Mouse (Mus musculus) neural tube, embryonic 12.5 days (tissue): ENCODE results near the gene Fam161a. TPM values are rescaled to one million over a fixed set of nuclear protein-coding genes. Genes with fewer than 3 reads are reported as not detected.
A peak's percentile ranks its signal among the peaks of the same experiment; 100 is the strongest.

Experiments used
- ATAC-seq: fragments of 200-750 bp; cut with Nextera tagmentation; 2 replicates; pipeline ENCODE4 v1.8.0; 2017; ENCODE audit warnings: low read depth, mild to moderate bottlenecking, moderate TSS enrichment, moderate library complexity; ENCODE audit not compliant: low FRiP score
- H3K27ac ChIP-seq: fragments of 300-500 bp; sonication (generic); 2 replicates; pipeline ENCODE4 v1.5.1; 2016
- H3K27me3 ChIP-seq: fragments of 300-500 bp; sonication (generic); replicated peaks from 2 replicates; pipeline ENCODE4 v1.6.1; 2016; ENCODE audit warnings: mild to moderate bottlenecking
- H3K36me3 ChIP-seq: fragments of 300-500 bp; sonication (generic); 2 replicates; pipeline ENCODE4 v1.6.1; 2016; ENCODE audit warnings: mild to moderate bottlenecking
- H3K4me1 ChIP-seq: fragments of 300-500 bp; sonication (generic); 2 replicates; pipeline ENCODE4 v1.6.1; 2016
- H3K4me2 ChIP-seq: fragments of 300-500 bp; sonication (generic); replicated peaks from 2 replicates; pipeline ENCODE4 v1.6.1; 2016; ENCODE audit warnings: mild to moderate bottlenecking
- H3K4me3 ChIP-seq: fragments of 300-500 bp; sonication (generic); 2 replicates; pipeline ENCODE4 v1.5.1; 2016
- H3K9ac ChIP-seq: fragments of 300-500 bp; sonication (generic); 2 replicates; pipeline ENCODE4 v1.6.1; 2016; ENCODE audit warnings: mild to moderate bottlenecking
- H3K9me3 ChIP-seq: fragments of 300-500 bp; sonication (generic); 2 replicates; pipeline ENCODE4 v1.6.1; 2016; ENCODE audit warnings: mild to moderate bottlenecking
- WGBS: fragments of 180-500 bp; shearing (Covaris S2); methylation state at CpG from one replicate; pipeline ENCODE4 v1.1.7; 2016; 5-methylcytosine and 5-hydroxymethylcytosine counted together
- polyA plus RNA-seq: library from polyadenylated mRNA; unstranded; fragments of >200 nt; fragmentation: Nextera tagmentation; extraction: Ambion mirVana; gene quantifications from 2 replicates; pipeline ENCODE4 v1.2.1, GENCODE M21; 2016

Gene Fam161a
- polyA plus RNA-seq, 1 experiment from 2014 or later = 3.3 TPM

DNA sequence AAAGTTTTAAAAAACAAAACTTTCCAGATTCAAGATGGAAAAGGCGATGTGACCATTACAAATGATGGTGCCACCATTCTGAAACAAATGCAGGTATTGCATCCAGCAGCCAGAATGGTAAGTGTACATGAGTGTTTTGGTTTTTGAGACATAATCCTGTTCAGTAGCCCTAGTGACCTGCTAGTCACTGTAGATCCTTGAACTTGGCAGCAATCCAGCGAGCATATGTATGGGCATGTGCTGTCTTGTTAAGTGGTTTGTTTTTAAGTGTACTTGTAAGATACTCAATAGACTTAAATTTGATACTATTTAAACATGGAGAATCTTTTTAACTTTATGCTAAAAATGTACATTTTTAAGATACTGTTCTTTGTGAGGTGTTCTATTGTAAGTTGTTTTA, 13.1 kb upstream of the Fam161a start:
- H3K27ac ChIP-seq = no peak overlapping the region
- H3K4me3 ChIP-seq = no peak overlapping the region
- H3K36me3 ChIP-seq = peaks cover 40% of the 10 kb centered on the region
- WGBS = 97% methylated on average over 2 of the region's 2 CpGs
- H3K9ac ChIP-seq = no peak overlapping the region
- H3K4me2 ChIP-seq = no peak overlapping the region
- no peak for ATAC-seq
- H3K4me1 ChIP-seq = peaks cover 12% of the 10 kb centered on the region
- H3K27me3 ChIP-seq = no peaks in the 10 kb centered on the region
- no peaks in the 10 kb centered on the region for H3K9me3 ChIP-seq

DNA sequence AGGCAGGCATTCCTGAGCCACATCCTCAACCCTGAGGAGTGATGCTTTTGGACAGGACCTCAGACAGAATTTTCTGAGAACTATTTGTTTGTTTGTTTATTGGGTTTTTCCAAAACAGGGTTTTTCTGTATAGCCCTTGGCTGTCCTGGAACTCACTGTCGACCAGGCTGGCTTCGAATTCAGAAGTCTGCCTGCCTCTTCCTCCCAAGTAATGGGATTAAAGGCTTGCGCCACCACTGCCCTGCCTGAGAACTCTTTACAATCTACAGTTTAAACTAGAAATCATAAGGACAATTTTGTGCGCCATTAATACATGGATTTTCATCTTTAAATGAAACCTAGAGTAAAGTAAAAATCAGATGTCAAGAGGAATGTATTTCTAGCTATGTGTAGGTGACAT, 11.9 kb upstream of the Fam161a start:
- 91% methylated on average over 4 of the region's 4 CpGs for WGBS
- no peak overlapping the region for H3K9ac ChIP-seq
- peaks cover 52% of the 10 kb centered on the region for H3K36me3 ChIP-seq
- no peak overlapping the region for H3K27ac ChIP-seq
- peaks cover 12% of the 10 kb centered on the region for H3K4me1 ChIP-seq
- no peak overlapping the region for H3K4me2 ChIP-seq
- no peaks in the 10 kb centered on the region for H3K27me3 ChIP-seq
- H3K4me3 ChIP-seq = no peak overlapping the region
- no peaks in the 10 kb centered on the region for H3K9me3 ChIP-seq
- ATAC-seq = no peak

DNA sequence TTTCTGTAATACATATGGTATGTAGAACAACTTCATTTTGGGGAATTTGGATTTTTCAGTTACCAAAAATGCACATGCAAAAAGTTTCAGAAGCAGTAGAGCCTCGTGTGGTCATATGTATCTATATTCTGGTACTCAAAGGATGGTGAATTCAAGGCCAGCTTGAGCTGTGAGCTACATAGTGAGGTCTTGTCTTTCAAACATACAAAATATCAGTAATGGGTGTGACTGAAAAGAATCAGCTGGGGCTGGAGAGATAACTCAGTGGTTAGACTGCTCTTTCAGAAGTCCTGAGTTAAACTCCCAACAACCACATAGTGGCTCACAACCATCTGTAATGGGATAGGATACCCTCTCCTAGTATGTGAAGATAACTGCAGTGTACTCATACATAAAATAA, 9.0 kb upstream of the Fam161a start:
- Histone ChIP-seq H3K9ac (no peak overlapping the region), H3K27ac (no peak overlapping the region), H3K27me3 (no peaks in the 10 kb centered on the region), H3K4me2 (no peak overlapping the region), H3K4me1 (no peaks in the 10 kb centered on the region), H3K4me3 (no peak overlapping the region), H3K9me3 (no peaks in the 10 kb centered on the region), H3K36me3 (peaks cover 72% of the 10 kb centered on the region)
- 81% methylated on average over 1 of the region's 1 CpGs for WGBS
- ATAC-seq = no peak

DNA sequence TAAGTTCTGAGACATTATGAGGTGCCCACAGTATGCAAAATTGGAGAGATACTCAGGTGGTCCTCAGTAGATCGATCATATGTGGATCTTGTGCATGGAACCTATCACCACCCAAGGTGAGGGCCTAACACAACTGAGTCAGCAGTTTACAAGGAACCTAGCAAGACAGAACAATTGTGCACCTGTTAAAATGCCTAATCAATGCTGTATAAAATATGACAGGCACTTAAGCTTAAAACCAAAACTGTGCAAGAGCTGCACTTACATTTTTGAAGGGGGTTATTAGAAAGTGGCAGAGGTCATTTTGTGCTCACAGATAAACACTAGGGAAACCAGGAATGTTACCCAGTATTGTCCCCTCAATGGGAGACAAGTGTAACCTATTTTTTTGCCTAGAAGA, 2.1 kb upstream of the Fam161a start:
- H3K36me3 ChIP-seq = peaks cover 34% of the 10 kb centered on the region
- 91% methylated on average over 1 of the region's 1 CpGs for WGBS
- no peak for ATAC-seq

DNA sequence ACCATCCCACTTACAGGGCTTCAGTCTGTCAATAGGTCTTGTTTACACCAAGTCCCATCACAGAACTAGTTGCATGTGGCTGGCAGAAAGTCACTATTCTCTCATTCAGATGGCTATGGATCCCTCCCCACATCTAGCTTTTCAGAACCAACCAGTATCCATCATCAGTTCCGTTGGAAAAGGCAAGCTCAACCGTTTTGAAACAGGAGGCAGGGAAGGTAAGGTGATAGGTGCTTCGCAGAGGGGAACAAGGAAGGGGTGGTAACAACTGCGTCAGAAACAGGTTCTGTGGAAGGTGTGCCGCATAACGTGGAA, 208 bp upstream of the Fam161a start:
- H3K4me1 ChIP-seq = no peaks in the 10 kb centered on the region
- WGBS = 6% methylated on average over 6 of the region's 6 CpGs
- H3K27ac ChIP-seq = 0 out of 2 replicates have a peak overlapping the region, but pooled peaks have one; percentile 43
- H3K9me3 ChIP-seq = no peaks in the 10 kb centered on the region
- peak; percentile 25 for ATAC-seq
- H3K9ac ChIP-seq = peak overlapping the region; percentile 48
- peak overlapping the region; percentile 32 for H3K4me3 ChIP-seq
- no peaks in the 10 kb centered on the region for H3K27me3 ChIP-seq
- H3K36me3 ChIP-seq = peaks cover 18% of the 10 kb centered on the region
- peak overlapping the region; percentile 75 for H3K4me2 ChIP-seq

More for the DNA sequence above, 2.1 kb upstream of the Fam161a start:
- H3K4me3 ChIP-seq = no peak overlapping the region
- H3K27me3 ChIP-seq = no peaks in the 10 kb centered on the region
- no peak overlapping the region for H3K9ac ChIP-seq
- H3K9me3 ChIP-seq = no peaks in the 10 kb centered on the region
- H3K4me2 ChIP-seq = no peak overlapping the region
- no peaks in the 10 kb centered on the region for H3K4me1 ChIP-seq
- H3K27ac ChIP-seq = no peak overlapping the region

DNA sequence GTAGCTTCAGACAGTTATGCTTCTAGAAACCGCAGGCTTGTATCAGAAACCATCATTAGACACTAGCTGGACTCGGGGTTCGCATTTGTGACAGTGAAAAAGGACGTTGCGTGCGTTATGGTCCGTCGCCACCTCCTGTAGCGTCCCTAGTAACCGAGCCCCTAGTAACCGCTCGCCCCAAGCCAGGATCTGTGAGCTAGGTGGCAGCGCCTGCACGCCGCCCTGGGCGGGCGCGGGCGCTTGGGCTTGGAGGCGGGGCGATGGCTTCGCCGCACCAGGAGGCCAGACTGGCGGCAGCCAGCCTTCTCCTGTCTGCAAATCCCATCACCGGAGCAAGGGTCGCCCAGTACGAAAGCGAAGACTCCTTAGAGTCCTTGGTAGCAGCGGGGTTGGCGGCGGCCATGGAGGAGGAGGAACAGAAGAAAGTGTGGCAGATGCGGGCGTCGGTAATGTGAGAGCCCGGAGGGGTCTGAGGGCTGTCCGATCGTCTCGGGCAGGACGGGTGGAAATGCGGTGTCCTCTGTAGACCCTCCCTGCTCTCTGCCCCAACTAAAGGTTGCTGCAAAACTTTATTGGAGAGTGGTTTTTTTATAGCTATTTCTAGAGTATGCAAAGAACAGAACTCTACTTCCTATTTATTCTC, 971 bp downstream of the Fam161a start:
- under 1% methylated on average over 40 of the region's 40 CpGs for WGBS
- ATAC-seq = peak; percentile 98
- Histone ChIP-seq H3K4me1 (no peaks in the 10 kb centered on the region), H3K36me3 (peaks cover 11% of the 10 kb centered on the region), H3K9me3 (no peaks in the 10 kb centered on the region), H3K27me3 (no peaks in the 10 kb centered on the region), H3K27ac (peak overlapping the region; percentile 77), H3K9ac (peak overlapping the region; percentile 73), H3K4me2 (peak overlapping the region; percentile 75), H3K4me3 (peak overlapping the region; percentile 55)

DNA sequence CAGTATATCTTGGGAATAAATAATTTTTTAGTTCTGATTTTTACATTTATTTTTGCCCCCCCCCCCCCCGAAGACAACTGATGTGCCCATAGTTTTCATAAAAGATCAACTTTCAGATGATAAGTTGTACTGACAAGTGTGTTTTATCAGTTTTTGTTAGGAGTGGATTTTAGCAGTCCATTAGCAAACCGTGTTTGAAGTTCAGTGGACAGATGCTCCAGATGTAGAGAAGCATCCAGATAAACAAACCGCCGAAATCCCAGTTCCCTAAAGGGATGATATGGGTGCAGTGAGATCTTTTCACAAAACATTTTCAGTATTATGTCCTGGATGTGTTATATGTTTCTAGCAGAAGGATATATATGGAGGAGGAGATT, 1.5 kb downstream of the Fam161a start:
- Histone ChIP-seq H3K27ac (no peak overlapping the region), H3K9me3 (no peaks in the 10 kb centered on the region), H3K4me3 (peak overlapping the region; percentile 55; the same call in 1 of the 2 replicates), H3K27me3 (no peaks in the 10 kb centered on the region), H3K36me3 (peaks cover 6% of the 10 kb centered on the region), H3K4me2 (peak overlapping the region; percentile 75), H3K9ac (peak overlapping the region; percentile 73), H3K4me1 (no peaks in the 10 kb centered on the region)
- WGBS = 41% methylated on average over 4 of the region's 4 CpGs
- ATAC-seq = no peak

DNA sequence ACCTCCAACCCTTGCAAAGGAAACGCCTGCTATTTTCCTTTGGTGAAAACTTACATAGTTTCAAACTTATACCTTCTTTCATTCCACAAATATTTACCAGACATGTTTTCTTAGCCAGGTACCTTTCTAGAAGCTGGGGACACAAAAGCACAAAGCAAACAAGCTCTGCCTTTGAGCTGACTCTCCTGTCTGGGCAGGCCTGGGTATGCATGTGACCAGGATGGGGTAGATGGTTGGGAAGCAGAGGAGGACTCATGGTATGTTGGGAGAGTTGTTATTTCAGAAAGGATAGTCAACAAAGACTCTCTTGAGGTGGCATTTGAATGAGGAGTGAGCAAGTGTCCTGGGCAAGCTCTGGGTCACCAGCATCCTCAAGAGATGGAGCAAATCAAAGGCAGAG, 5.8 kb downstream of the Fam161a start:
- 88% methylated on average over 1 of the region's 1 CpGs for WGBS
- no peaks in the 10 kb centered on the region for H3K9me3 ChIP-seq
- no peak for ATAC-seq

DNA sequence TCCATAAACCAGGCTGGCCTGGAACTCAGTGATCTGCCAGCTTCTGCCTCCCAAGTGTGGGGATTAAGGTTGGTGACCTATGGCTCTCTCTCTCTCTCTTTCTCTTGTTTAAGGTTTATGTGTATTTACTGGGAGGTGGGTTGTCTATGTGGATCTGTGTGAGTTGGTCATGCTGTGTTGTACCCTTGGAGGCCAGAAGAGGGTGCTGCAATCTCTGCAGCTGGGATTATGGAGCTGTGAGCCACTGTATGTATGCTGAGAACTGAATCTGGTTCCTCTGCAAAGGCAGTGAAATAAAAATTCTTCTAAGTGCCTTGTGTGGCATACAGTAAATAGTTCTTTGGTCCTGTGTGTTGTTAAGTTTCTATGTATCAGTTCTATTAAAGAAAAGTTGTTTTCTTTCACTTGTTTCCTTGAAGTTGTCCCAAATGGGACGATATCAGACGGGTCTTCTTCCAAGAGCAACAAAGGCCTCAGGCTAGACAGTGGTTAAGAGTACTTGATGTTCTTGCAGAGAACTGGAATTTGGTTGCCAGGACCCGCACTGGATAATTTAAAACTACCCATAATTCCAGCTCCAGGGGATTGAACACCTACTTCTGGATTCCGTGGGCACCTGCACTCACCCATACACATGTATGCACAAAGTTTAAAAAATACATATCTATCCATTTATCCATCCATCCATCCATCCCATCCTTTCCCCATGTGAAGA, 6.4 kb downstream of the Fam161a start:
- Histone ChIP-seq H3K9ac (no peak overlapping the region), H3K4me2 (no peak overlapping the region), H3K4me1 (no peaks in the 10 kb centered on the region), H3K27me3 (no peaks in the 10 kb centered on the region), H3K27ac (no peak overlapping the region), H3K9me3 (0 out of 2 replicates have a peak, but pooled peaks cover 4% of the 10 kb centered on the region), H3K36me3 (no peaks in the 10 kb centered on the region), H3K4me3 (no peak overlapping the region)
- 83% methylated on average over 4 of the region's 4 CpGs for whole genome bisulfite sequencing
- no peak for ATAC-seq

More for the DNA sequence above, 5.8 kb downstream of the Fam161a start:
- Histone ChIP-seq H3K27me3 (no peaks in the 10 kb centered on the region), H3K27ac (no peak overlapping the region), H3K4me3 (no peak overlapping the region), H3K9ac (no peak overlapping the region), H3K36me3 (no peaks in the 10 kb centered on the region), H3K4me1 (no peaks in the 10 kb centered on the region), H3K4me2 (no peak overlapping the region)

DNA sequence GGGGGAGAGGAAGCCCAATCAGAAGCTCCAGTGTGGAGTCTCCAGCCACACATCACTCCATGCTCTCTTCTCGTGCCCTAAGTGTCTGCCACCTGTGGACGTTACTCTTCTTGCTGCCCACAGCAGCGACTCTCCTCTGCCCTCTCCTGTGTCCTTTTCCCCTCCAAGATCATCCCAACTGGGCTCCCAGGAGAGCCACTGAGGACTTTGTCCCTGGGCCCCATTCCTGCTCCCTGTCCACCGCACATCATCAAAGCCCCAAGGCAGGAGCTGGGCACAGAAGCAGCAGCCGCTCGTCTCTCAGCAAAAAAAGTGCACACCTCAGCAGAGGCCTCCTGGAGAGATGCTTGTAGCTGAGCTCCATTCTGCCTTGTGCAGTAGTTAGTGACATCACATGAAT, 7.7 kb downstream of the Fam161a start:
- Histone ChIP-seq H3K27ac (no peak overlapping the region), H3K4me3 (no peak overlapping the region), H3K4me1 (no peaks in the 10 kb centered on the region), H3K36me3 (no peaks in the 10 kb centered on the region), H3K9ac (no peak overlapping the region), H3K4me2 (no peak overlapping the region), H3K27me3 (no peaks in the 10 kb centered on the region), H3K9me3 (0 out of 2 replicates have a peak, but pooled peaks cover 4% of the 10 kb centered on the region)
- no peak for ATAC-seq
- WGBS = 81% methylated on average over 6 of the region's 6 CpGs

DNA sequence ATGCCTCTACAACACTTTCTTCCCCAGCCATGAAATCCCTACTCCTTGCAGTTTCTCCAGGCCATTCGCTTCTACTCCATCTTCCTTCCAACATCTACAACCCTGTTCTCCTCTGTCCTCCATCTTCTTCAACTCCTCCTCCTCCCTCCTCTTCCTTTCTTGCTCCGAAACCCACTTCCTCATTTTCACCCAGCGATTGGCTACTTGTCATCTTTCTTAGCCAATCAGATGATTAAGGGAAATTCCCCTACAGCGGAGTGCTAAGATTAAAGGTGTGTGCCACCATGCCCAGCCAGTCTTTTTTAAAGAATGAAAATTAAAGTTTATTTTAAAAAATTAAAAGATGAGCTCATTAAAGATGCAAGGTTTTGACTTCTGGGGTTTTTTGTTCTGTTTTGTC, 10.6 kb downstream of the Fam161a start:
- ATAC-seq = no peak
- Histone ChIP-seq H3K27me3 (no peaks in the 10 kb centered on the region), H3K9me3 (0 out of 2 replicates have a peak, but pooled peaks cover 4% of the 10 kb centered on the region), H3K4me2 (no peak overlapping the region), H3K4me1 (no peaks in the 10 kb centered on the region), H3K27ac (no peak overlapping the region), H3K36me3 (no peaks in the 10 kb centered on the region), H3K4me3 (no peak overlapping the region), H3K9ac (no peak overlapping the region)
- 97% methylated on average over 4 of the region's 4 CpGs for WGBS

DNA sequence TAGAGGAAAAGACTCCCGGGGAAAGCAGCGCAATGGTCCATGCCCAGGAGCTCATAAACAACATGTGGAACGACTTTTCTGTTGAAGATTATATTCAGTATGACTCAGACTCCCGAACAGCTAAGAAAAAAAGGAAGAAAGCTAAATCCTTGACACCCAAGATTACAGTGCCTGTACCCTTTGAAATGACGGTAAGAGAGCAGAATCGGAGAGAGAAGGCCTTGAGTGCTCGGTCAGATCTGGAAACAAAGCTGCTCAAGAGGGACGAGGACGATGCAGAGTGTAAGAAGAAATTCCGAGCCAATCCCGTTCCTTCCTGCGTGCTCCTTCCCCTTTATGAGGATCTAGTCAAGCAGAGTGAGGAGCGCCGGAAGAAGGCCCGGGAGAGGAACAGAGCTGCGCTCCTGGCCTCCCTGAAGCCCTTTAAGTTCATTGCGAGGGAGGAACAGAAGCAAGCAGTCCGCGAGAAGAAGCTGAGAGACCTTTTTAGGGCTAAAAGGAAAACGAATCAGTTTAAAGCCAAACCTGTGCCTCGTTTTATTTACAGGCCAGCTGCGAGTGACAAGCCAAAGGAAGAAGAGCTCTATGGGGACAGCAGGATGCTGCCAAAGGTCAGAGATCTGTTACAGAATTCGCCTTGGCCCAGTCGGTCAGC, 12.9 kb downstream of the Fam161a start:
- Histone ChIP-seq H3K9me3 (0 out of 2 replicates have a peak, but pooled peaks cover 4% of the 10 kb centered on the region), H3K4me3 (no peak overlapping the region)
- WGBS = 74% methylated on average over 24 of the region's 24 CpGs

More for the DNA sequence above, 12.9 kb downstream of the Fam161a start:
- Histone ChIP-seq H3K4me1 (no peaks in the 10 kb centered on the region), H3K36me3 (no peaks in the 10 kb centered on the region), H3K9ac (no peak overlapping the region), H3K27me3 (no peaks in the 10 kb centered on the region), H3K4me2 (no peak overlapping the region), H3K27ac (no peak overlapping the region)
- no peak for ATAC-seq
